Mouse (Mus musculus) gastrocnemius, adult 18-20 months (tissue): ENCODE results near the gene Abcg8. TPM values are rescaled to one million over a fixed set of nuclear protein-coding genes. Genes with fewer than 3 reads are reported as not detected.

Experiments used
- total RNA-seq, 2 experiments: library from RNA; stranded (reverse); gene quantifications; 2 replicates each; pipeline ENCODE4 v1.2.3; 2021

Gene Abcg8
- total RNA-seq, 2 experiments from 2014 or later, result not detected

Other genes with a start within 250 kb of the Abcg8 start
- 1 to 10 TPM; 5.3 to 6.1 TPM for gene Thada, start 210.1 kb upstream of the Abcg8 start, total RNA-seq
- gene Plekhh2, start 164.4 kb upstream of the Abcg8 start, total RNA-seq, result 1 to 10 TPM in 1 of 2 experiments, under 1 TPM in 1; 0.71 to 1.1 TPM
- 1 to 10 TPM; 2.5 to 3.6 TPM for gene Dync2li1, start 49.8 kb upstream of the Abcg8 start, total RNA-seq
- not detected for gene Abcg5, start 6.7 kb downstream of the Abcg8 start, total RNA-seq
- gene Lrpprc, start 114.5 kb downstream of the Abcg8 start, total RNA-seq, result 10 to 100 TPM; 62.4 to 69.9 TPM